Mouse (Mus musculus) embryonic facial prominence, embryonic 15.5 days (tissue): ENCODE data around the gene Naa40. TPM values are rescaled to one million over a fixed set of nuclear protein-coding genes. Genes with fewer than 3 reads are reported as not detected.

Experiments used
- ATAC-seq: fragments of 200-750 bp; cut with Nextera tagmentation; 2 replicates; pipeline ENCODE4 v1.8.0; 2017; ENCODE audit warnings: low read depth, moderate TSS enrichment; ENCODE audit not compliant: insufficient number of reproducible peaks, low FRiP score, low TSS enrichment
- H3K27ac ChIP-seq: fragments of 300-500 bp; sonication (generic); replicated peaks from 2 replicates; pipeline ENCODE4 v1.5.1; 2015; ENCODE audit warnings: mild to moderate bottlenecking, inconsistent platforms
- H3K27me3 ChIP-seq: fragments of 300-500 bp; sonication (generic); 2 replicates; pipeline ENCODE4 v1.6.1; 2015; ENCODE audit warnings: inconsistent platforms
- H3K36me3 ChIP-seq: fragments of 300-500 bp; sonication (generic); 2 replicates; pipeline ENCODE4 v1.6.1; 2015; ENCODE audit warnings: mild to moderate bottlenecking, inconsistent platforms
- H3K4me1 ChIP-seq: fragments of 300-500 bp; sonication (generic); 2 replicates; pipeline ENCODE4 v1.6.1; 2015; ENCODE audit warnings: inconsistent platforms
- H3K4me2 ChIP-seq: fragments of 300-500 bp; sonication (generic); replicated peaks from 2 replicates; pipeline ENCODE4 v1.6.1; 2015; ENCODE audit warnings: mild to moderate bottlenecking, inconsistent platforms
- H3K4me3 ChIP-seq: fragments of 300-500 bp; sonication (generic); replicated peaks from 2 replicates; pipeline ENCODE4 v1.5.1; 2015; ENCODE audit warnings: mild to moderate bottlenecking, inconsistent platforms
- H3K9ac ChIP-seq: fragments of 300-500 bp; sonication (generic); 2 replicates; pipeline ENCODE4 v1.6.1; 2015; ENCODE audit warnings: inconsistent platforms
- H3K9me3 ChIP-seq: fragments of 300-500 bp; sonication (generic); replicated peaks from 2 replicates; pipeline ENCODE4 v1.6.1; 2016; ENCODE audit warnings: inconsistent platforms
- WGBS: fragments of 180-500 bp; shearing (Covaris S2); methylation state at CpG from one replicate; pipeline ENCODE4 v1.1.7; 2015; 5-methylcytosine and 5-hydroxymethylcytosine counted together
- polyA plus RNA-seq: library from polyadenylated mRNA; unstranded; fragments of >200 nt; fragmentation: Nextera tagmentation; extraction: Ambion mirVana; gene quantifications from 2 replicates; pipeline ENCODE4 v1.2.1, GENCODE M21; 2015

The Naa40 gene
- polyA plus RNA-seq, 1 experiment from 2014 or later = 55.4 TPM

- Histone ChIP-seq H3K4me1 (peaks cover 46% of the 10 kb centered on the region), H3K4me3 (no peak overlapping the region), H3K36me3 (no peaks in the 10 kb centered on the region), H3K9me3 (no peaks in the 10 kb centered on the region), H3K27ac (peak overlapping the region; percentile 71), H3K27me3 (no peaks in the 10 kb centered on the region), H3K9ac (no peak overlapping the region), H3K4me2 (no peak overlapping the region)
- no peak for ATAC-seq
- 9% methylated on average over 9 of the region's 9 CpGs for WGBS
Measured at GRCm38 (mm10) chr19:7264088-7264765, 23.2 kb upstream of the Naa40 start.

- WGBS = 86% methylated on average over 1 of the region's 1 CpGs
- no peak overlapping the region for H3K27ac ChIP-seq
- H3K27me3 ChIP-seq = no peaks in the 10 kb centered on the region
- H3K4me2 ChIP-seq = no peak overlapping the region
- H3K9me3 ChIP-seq = no peaks in the 10 kb centered on the region
- H3K4me3 ChIP-seq = no peak overlapping the region
- H3K36me3 ChIP-seq = no peaks in the 10 kb centered on the region
- H3K4me1 ChIP-seq = peaks cover 42% of the 10 kb centered on the region
- ATAC-seq = no peak
- H3K9ac ChIP-seq = no peak overlapping the region
Measured at GRCm38 (mm10) chr19:7262592-7262991, 21.6 kb upstream of the Naa40 start.

DNA sequence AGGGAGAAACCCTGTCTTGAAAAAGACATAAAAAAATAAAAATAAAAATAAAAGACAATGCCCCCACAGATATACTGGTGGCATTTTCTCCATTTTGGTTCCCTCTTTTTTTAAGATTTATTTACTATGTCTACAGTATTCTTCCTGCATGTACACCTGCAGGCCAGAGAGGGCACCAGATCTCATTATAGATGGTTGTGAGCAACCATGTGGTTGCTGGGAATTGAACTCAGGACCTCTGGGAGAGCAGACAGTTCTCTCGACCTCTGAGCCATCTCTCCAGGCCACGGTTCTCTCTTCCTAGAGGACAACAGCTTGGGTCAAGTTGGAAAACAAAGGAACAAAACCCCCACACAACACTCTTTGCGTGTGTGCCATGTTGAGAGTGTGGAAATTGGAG, 21.0 kb upstream of the Naa40 start:
- H3K36me3 ChIP-seq = no peaks in the 10 kb centered on the region
- no peaks in the 10 kb centered on the region for H3K9me3 ChIP-seq
- H3K4me1 ChIP-seq = peaks cover 35% of the 10 kb centered on the region
- H3K4me3 ChIP-seq = no peak overlapping the region
- ATAC-seq = no peak
- no peak overlapping the region for H3K27ac ChIP-seq
- no peak overlapping the region for H3K9ac ChIP-seq
- no peaks in the 10 kb centered on the region for H3K27me3 ChIP-seq
- no peak overlapping the region for H3K4me2 ChIP-seq
- WGBS = 92% methylated on average over 3 of the region's 3 CpGs

DNA sequence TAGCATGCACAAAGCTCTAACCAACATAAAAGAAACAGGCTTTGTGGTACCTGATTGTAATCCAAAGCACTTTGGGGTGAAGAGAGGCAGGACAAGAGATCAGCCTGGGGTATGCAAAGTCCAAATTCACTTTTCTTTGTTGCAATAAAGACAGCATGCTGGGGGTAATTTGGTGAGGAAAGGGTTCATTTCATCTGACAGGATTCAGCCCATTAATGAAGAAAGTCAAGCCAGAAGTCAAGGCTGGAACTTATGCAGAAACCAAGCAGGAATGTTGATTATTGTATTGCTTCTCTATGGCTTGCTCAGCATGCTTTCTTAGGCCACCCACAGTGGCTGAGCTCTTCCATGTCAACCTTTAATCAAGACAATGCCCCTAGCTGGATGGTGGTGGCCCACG, 20.5 kb upstream of the Naa40 start:
- no peaks in the 10 kb centered on the region for H3K9me3 ChIP-seq
- H3K27ac ChIP-seq = no peak overlapping the region
- no peak overlapping the region for H3K9ac ChIP-seq
- no peak overlapping the region for H3K4me2 ChIP-seq
- ATAC-seq = no peak
- WGBS = 90% methylated on average over 1 of the region's 1 CpGs
- no peak overlapping the region for H3K4me3 ChIP-seq
- H3K27me3 ChIP-seq = no peaks in the 10 kb centered on the region
- no peaks in the 10 kb centered on the region for H3K36me3 ChIP-seq
- peaks cover 31% of the 10 kb centered on the region for H3K4me1 ChIP-seq

GRCm38 (mm10) chr19:7257881-7258280, 16.9 kb upstream of the Naa40 start:
- Histone ChIP-seq H3K36me3 (no peaks in the 10 kb centered on the region), H3K27ac (peak overlapping the region; percentile 11; the same call in 1 of the 2 replicates), H3K4me1 (peaks cover 5% of the 10 kb centered on the region; the same call in 1 of the 2 replicates), H3K9me3 (no peaks in the 10 kb centered on the region), H3K4me2 (no peak overlapping the region), H3K4me3 (no peak overlapping the region), H3K9ac (no peak overlapping the region), H3K27me3 (no peaks in the 10 kb centered on the region)
- ATAC-seq = no peak
- WGBS = 50% methylated on average over 5 of the region's 5 CpGs

- Histone ChIP-seq H3K4me3 (no peak overlapping the region), H3K4me1 (peaks cover 6% of the 10 kb centered on the region; the same call in 1 of the 2 replicates), H3K9ac (no peak overlapping the region), H3K4me2 (no peak overlapping the region), H3K27ac (no peak overlapping the region), H3K9me3 (no peaks in the 10 kb centered on the region), H3K36me3 (no peaks in the 10 kb centered on the region), H3K27me3 (no peaks in the 10 kb centered on the region)
- 59% methylated on average over 3 of the region's 3 CpGs for WGBS
- ATAC-seq = no peak
Measured at GRCm38 (mm10) chr19:7246021-7246420, 5.0 kb upstream of the Naa40 start.

GRCm38 (mm10) chr19:7240291-7240690, 692 bp downstream of the Naa40 start:
- peak overlapping the region; percentile 83 for H3K9ac ChIP-seq
- peaks cover 24% of the 10 kb centered on the region for H3K4me1 ChIP-seq
- H3K4me2 ChIP-seq = peak overlapping the region; percentile 87
- peak overlapping the region; percentile 85 for H3K4me3 ChIP-seq
- WGBS = 2% methylated on average over 13 of the region's 13 CpGs
- peaks cover 5% of the 10 kb centered on the region; the same call in 1 of the 2 replicates for H3K36me3 ChIP-seq
- H3K27me3 ChIP-seq = no peaks in the 10 kb centered on the region
- peak overlapping the region; percentile 87 for H3K27ac ChIP-seq
- ATAC-seq = 0 out of 2 replicates have a peak, but pooled peaks have one; percentile 1
- H3K9me3 ChIP-seq = no peaks in the 10 kb centered on the region

- Histone ChIP-seq H3K4me3 (peak overlapping the region; percentile 85), H3K9ac (peak overlapping the region; percentile 83), H3K4me2 (peak overlapping the region; percentile 87), H3K27ac (no peak overlapping the region), H3K4me1 (peaks cover 24% of the 10 kb centered on the region), H3K36me3 (peaks cover 5% of the 10 kb centered on the region; the same call in 1 of the 2 replicates), H3K9me3 (no peaks in the 10 kb centered on the region), H3K27me3 (no peaks in the 10 kb centered on the region)
- no peak for ATAC-seq
- 83% methylated on average over 3 of the region's 3 CpGs for WGBS
Measured at GRCm38 (mm10) chr19:7239574-7239973, 1.4 kb downstream of the Naa40 start.

- no peak overlapping the region for H3K4me2 ChIP-seq
- no peaks in the 10 kb centered on the region for H3K9me3 ChIP-seq
- peaks cover 24% of the 10 kb centered on the region for H3K4me1 ChIP-seq
- no peak overlapping the region for H3K27ac ChIP-seq
- no peak overlapping the region for H3K4me3 ChIP-seq
- ATAC-seq = no peak
- no peak overlapping the region for H3K9ac ChIP-seq
- peaks cover 27% of the 10 kb centered on the region for H3K36me3 ChIP-seq
- WGBS = 82% methylated on average over 4 of the region's 4 CpGs
- H3K27me3 ChIP-seq = no peaks in the 10 kb centered on the region
Measured at GRCm38 (mm10) chr19:7236742-7237141, 4.2 kb downstream of the Naa40 start.

GRCm38 (mm10) chr19:7236011-7236410, 5.0 kb downstream of the Naa40 start:
- Histone ChIP-seq H3K27me3 (no peaks in the 10 kb centered on the region), H3K4me1 (peaks cover 18% of the 10 kb centered on the region), H3K9me3 (no peaks in the 10 kb centered on the region), H3K36me3 (peaks cover 34% of the 10 kb centered on the region), H3K27ac (no peak overlapping the region), H3K4me3 (no peak overlapping the region), H3K4me2 (no peak overlapping the region), H3K9ac (no peak overlapping the region)
- no peak for ATAC-seq
- 84% methylated on average over 2 of the region's 2 CpGs for WGBS

DNA sequence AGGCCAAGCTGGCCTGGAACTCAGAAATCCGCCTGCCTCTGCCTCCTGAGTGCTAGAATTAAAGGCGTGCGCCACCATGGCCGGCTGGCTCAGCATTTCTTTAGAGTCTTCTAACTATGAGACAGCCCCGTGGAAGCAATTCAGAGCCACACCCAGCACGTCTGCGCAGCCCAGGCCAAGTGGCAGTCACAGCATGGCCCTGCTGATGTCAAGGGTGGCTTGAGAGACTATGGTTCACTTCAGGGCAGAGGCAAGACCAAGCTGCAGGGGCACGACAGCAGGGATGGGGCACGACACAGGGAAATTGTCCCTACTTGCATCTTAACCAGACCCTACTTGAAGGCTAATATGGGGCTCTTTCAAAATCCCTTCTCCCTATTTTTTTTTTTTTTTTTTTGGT, 5.5 kb downstream of the Naa40 start:
- Histone ChIP-seq H3K4me1 (peaks cover 17% of the 10 kb centered on the region), H3K36me3 (peaks cover 39% of the 10 kb centered on the region), H3K4me3 (no peak overlapping the region), H3K27ac (no peak overlapping the region), H3K4me2 (no peak overlapping the region), H3K27me3 (no peaks in the 10 kb centered on the region), H3K9ac (no peak overlapping the region), H3K9me3 (no peaks in the 10 kb centered on the region)
- no peak for ATAC-seq
- WGBS = 89% methylated on average over 9 of the region's 9 CpGs
